Mouse (Mus musculus) right cerebral cortex, postnatal 36 days (tissue): ENCODE data around the gene Slc12a8.

Source experiments
- DNase-seq, 2 experiments: peaks; one replicate each; pipeline ENCODE4 v3.0.0; 2022; ENCODE audit warnings: low spot score in 2 of 2, mixed read lengths in 1 of 2

Slc12a8 gene

DNA sequence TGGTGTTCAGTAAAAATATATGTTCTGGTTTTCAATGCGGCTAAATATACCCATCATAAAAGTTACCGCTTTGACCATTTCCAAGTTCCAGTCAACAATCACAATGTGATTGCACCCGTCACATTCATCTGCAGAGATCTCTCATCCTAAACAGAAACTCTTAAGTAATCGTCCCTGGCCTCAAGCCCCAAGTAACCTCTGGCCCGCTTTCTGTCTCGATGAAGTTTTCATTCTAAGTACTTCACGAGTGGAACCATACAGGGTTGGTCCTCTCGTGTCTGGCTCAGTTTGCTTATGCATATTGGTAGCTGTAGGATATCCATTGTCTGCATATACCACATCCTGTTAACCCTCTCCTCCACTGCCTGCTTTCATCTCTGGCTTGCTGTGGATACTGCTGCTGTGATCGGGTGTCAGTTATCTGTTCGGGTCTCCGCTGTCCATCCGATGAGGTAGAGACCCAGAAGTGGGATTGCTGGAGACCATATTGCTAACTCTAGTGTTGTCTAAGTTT lies 181.2 kb downstream of the Slc12a8 start:
- DNase-seq: no peak

DNA sequence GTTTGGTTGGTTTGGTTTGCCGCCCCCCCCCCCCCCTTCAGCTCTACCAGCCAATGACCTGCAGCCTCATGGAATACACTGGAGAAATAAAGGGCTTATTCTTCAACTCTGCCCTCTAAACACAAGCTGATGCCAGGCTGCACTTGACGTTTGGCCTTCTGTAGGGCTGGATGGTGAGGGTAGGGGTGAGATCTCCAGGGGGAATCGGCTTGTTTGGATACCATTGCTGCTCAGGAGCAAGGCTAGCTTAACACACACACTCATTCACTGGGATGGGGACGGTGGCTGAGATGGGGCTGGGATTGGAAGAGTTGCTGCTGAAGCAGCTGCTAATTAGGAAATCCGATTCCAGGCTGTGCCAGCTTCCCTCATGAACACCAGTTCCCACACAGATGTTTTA lies 183.5 kb downstream of the Slc12a8 start:
- no peak for DNase-seq

DNA sequence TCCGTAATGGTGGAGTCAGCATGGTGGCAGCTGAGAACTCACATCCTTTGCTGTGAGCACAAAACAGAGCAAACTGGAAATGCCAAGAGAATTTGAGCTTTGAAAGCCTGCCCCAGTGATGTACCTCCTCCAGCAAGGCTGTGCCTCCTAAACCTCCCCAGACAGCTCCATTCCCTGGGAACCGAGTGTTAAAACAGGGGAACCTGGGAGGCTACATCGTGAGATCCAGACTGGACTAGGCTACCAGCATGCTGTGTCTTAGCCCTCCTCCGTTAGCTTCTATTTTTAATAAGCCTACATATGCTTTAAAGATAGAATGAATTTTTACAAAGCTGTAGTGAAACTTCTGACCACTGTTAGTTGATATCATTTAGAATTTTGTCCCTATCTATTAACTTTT lies 184.7 kb downstream of the Slc12a8 start:
- DNase-seq: no peak

DNA sequence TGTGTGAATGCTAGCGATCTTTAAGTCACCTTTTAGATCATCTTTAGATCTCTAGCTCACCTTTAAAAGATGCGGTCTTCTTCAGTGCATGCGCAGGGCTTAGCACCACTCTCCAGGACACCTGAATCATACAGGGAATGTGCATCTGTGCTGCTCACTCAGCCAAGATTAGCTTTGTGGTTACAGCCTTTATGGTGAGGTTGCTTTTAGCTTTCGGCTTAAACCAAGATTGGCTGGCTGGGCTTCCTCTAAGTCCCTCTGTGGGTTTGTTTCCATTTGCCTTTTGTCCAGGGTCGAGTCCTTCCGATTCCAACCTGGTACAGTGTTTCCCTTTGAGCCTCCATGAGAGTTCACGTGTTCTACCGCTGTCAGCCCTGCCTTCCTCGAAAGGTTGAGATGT lies 187.2 kb downstream of the Slc12a8 start:
- DNase-seq: no peak

DNA sequence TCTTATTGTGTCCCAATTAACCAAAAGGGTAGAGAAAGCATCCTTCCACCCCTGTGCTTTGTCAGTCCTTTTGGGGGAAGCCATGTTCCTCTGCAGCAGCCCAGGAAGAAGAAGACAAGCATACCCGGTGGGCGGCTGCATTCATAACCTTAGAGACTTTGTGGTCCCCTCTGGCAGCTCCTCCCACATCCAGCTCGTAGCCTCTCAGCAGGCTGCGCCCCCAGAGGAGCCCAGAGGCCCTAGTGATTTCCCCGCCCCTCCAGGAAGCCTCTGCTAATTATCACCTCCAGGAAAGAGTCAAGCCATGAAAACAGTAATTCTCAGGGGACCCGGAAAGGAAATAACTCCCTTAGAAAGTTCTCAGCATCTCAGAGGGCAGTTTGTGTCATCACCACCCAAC lies 188.1 kb downstream of the Slc12a8 start:
- DNase-seq: no peak

DNA sequence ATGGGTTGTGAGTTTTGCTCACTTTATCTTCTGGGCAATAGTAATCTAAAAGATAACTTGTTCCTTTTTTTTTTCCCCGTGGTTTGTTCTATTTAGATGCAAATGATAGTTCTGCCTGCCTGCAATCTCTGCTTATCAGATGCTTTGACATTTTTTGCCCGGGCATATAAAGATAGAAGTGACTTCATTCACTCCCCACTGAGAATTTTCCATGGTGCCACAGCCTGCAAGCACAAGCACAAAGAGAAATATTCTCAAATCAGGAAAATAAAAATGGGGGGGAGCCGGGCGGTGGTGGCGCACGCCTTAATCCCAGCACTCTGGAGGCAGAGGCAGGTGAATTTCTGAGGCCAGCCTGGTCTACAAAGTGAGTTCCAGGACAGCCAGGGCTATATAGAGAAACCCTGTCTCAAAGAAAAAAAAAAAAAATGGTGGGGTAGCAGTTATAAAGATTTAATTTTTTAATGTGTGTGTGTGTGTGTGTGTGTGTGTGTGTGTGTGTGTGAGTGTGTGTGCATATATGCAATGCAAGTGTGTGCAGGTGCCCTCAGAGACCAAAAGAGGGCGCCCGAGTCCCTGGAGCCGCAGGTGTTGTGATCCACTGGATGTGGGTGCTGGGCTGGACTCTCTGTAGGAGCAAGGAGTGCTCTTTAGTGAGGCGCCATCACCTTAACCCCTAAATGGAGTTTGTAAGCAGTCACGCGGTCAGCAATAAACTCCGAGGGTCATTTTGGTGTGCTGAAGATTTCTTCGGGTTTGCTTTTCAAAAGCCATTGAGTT lies 189.2 kb downstream of the Slc12a8 start:
- DNase-seq: no peak

DNA sequence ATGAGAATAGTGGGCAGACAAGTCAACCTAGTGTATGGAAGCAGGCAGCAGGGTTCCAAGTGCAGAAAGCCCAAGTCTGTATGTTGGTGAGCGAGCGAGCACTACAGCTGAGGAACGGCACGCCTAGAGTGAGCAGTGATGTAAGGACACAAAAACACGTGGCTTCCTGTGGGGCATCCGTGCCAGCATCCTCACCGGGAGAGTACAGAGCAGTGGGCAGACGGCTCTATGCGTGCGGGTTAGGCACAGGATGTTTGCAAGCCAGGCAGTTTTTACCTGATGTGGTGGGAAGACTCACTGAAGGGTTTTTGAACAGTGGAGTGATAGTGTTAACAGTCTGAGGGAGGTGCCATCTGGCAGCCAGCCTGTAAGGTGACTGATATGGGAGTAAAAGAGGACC lies 190.9 kb downstream of the Slc12a8 start:
- DNase-seq: no peak

DNA sequence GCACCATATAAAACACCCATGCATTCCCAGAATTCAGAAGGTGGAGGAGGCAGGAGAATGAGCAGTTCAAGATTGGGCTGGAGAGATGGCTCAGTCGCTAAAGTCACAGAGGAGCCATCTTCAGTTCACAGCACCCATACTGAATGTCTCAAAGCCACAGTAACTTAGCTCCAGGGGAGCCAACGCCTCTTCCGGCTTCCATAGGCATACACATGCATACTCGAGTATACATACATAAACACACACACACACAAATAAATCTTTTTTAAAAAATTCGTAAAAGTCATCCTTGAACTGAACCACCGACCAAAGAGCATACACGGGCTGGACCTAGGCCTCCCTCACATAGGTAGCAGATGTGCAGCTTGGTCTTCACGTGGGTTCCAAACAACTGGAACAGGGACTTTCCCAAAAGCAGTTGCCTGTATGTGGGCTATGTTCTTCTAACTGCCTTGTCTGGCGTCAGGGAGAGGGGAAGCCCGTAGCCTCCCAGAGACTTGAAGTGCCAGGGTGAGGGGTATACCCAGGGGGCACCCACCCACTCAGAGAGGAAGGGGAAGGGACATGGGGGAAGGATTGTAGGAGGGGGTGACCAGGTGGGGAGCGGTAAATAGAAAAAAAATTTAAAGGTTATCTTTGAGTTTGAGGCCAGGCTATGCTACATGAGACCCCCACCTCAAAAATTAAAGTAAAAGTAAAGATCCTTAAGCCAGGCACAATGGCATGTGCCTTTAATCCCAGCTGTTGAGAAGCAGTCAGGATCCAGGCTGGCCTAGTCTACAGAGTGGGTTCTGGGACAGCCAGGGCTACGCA lies 191.7 kb downstream of the Slc12a8 start:
- DNase-seq: no peak
